Mouse (Mus musculus): ENCODE measurements at regions not wholly inside any gene's neighbourhood (a gene's known extent, or its start where the extent isn't known, plus 50 kb on each side); places are given as distances from the start of the nearest gene placed in this dataset.

GRCm38 (mm10) chr13:39702621-39703020, 658.6 kb downstream of the Ofcc1 start:
- DNase-seq (ENCODE audit: low spot score), result no peak
- intact Hi-C loops (cut with DNase I), result no loop called here

GRCm38 (mm10) chr13:39691291-39692024, 669.8 kb downstream of the Ofcc1 start:
- DNase-seq (ENCODE audit: low spot score), result no peak
- intact Hi-C loops (cut with DNase I), result no loop called here

GRCm38 (mm10) chr13:39664548-39664947, 696.7 kb downstream of the Ofcc1 start:
- no peak for DNase-seq (ENCODE audit: low spot score)
- intact Hi-C loops (cut with DNase I), result no loop called here

- intact Hi-C loops (cut with DNase I), result loop anchor here (5.0 kb wide), 1 partner anchor 1108 kb away; no protein-coding TSS in a partner anchor
- DNase-seq (ENCODE audit: low spot score), result no peak
Measured at GRCm38 (mm10) chr13:39649457-39649856, 688.8 kb upstream of the Slc35b3 start.

- DNase-seq (ENCODE audit: low spot score), result no peak
- intact Hi-C loops (cut with DNase I), result loop anchor here (5.0 kb wide), 1 partner anchor 1110 kb away; no protein-coding TSS in a partner anchor
Measured at GRCm38 (mm10) chr13:39647367-39647766, 686.7 kb upstream of the Slc35b3 start.

- no peak for DNase-seq (ENCODE audit: low spot score)
- intact Hi-C loops (cut with DNase I), result no loop called here
Measured at GRCm38 (mm10) chr13:39631506-39632132, 670.9 kb upstream of the Slc35b3 start.

Data from heart, postnatal 25 days (tissue).